Mouse (Mus musculus) gastrocnemius, adult 18-20 months (tissue): Measurements from ENCODE around the gene Tmed6. TPM values are rescaled to one million over a fixed set of nuclear protein-coding genes. Genes with fewer than 3 reads are reported as not detected.
"Not testable (repeated sequence)": the region's sequence is repeated elsewhere in the genome, so short reads cannot be mapped to it uniquely, and the experiment has no call there.

Experiments
- DNase-seq: peaks from one replicate; pipeline ENCODE4 v3.0.0; 2021; ENCODE audit warnings: low spot score
- long read RNA-seq, 2 experiments: library from polyadenylated mRNA; stranded (forward); transcript quantifications; one replicate each; pipeline ENCODE4 v2.0.0; 2021
- total RNA-seq, 2 experiments: library from RNA; stranded (reverse); gene quantifications; 2 replicates each; pipeline ENCODE4 v1.2.3; 2021

Tmed6 gene
- total RNA-seq: not detected
- long read RNA-seq, experiment 1: 0 reads
- long read RNA-seq, experiment 2: 0 reads

- DNase-seq: no peak
Measured at GRCm38 (mm10) chr8:107065511-107066496, at the start of gene Tmed6. Gene Tmed6, minus strand, starts transcription at chr8:107065644.

GRCm38 (mm10) chr8:107115008-107115320 is 49.5 kb upstream of the Tmed6 start:
- DNase-seq: no peak

- DNase-seq: no peak
Measured at GRCm38 (mm10) chr8:107114150-107115007, 48.9 kb upstream of the Tmed6 start.

GRCm38 (mm10) chr8:107113209-107113608 is 47.8 kb upstream of the Tmed6 start:
- DNase-seq: no peak

- no peak for DNase-seq
Measured at GRCm38 (mm10) chr8:107111340-107112105, 46.1 kb upstream of the Tmed6 start.

DNA sequence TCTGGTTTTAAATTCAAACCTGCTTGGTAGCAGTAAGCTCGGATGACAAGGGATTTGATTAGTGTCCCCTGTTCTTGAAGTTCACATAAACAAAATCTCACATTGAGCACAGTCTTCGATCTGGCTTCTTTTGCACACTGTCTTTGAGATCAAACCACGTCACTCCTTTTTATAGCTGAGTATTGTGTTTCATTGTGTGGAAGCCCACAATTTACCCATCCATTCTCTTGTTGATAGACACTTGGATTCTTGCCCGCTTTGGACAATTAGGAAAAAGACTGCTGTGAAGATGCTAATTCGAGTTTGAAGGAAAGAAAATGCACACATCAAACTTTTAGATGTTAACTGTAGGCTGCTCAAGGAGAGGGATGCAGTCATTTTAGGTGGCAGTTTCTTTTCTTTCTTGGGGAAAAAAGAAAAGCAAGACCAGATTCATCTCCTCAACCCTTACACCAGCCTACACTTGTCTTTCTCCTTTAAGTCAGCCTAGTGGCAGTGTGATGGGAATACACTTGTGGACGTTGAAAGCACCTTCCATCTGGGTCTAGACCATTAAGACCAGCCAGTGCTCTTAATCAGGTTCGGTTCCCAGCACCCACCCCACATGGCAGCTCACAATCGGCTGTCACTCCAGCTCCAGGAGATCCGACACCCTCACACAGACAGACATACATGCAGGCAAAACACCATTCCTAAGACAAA is 45.3 kb upstream of the Tmed6 start:
- no peak for DNase-seq

DNA sequence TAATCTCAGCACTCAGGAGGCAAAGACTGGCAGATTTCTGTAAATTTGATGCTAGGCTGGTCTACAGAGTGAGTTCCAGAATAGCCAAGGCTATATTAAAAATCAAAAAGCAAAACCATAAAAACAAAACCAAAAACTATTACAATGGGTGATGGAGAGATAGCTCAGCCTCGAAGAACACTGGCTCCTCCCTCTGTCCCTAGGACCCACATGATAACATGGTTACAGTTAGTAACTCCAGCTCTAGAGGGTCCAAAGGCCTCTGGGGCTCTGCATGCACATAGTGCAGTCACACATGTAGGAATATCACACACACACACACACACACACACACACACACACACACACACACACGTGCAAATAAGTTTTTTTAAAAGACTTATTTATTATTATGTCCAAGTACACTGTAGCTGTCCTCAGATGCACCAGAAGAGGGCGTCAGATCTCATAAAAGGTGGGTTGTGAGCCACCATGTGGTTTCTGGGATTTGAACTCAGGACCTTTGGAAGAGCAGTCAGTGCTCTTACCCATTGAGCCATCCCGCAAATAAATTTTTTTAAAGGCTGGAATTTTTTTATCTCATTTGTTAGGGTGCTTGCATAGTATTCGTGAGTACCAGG is 44.5 kb upstream of the Tmed6 start:
- DNase-seq: no peak

- DNase-seq: no peak
Measured at GRCm38 (mm10) chr8:107108978-107109720, 43.7 kb upstream of the Tmed6 start.

DNA sequence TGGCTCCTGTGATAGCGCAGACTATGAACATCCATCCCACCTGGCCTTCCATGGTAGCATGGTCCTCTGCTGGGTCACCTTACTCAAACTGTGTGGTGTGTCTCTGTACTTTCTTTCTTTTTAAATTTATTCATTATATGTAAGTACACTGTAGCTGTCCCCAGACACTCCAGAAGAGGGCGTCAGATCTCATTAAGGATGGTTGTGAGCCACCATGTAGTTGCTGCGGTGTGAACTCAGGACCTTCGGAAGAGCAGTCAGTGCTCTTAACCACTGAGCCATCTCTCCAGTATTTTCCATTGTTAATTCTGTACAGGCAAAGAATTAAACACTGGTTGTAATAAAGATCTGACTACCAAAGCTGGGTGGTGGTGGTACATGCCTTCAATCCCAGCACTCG is 42.6 kb upstream of the Tmed6 start:
- DNase-seq: not testable (repeated sequence)

- DNase-seq: peak; percentile 82
Measured at GRCm38 (mm10) chr8:107104547-107104946, 39.1 kb upstream of the Tmed6 start.

DNA sequence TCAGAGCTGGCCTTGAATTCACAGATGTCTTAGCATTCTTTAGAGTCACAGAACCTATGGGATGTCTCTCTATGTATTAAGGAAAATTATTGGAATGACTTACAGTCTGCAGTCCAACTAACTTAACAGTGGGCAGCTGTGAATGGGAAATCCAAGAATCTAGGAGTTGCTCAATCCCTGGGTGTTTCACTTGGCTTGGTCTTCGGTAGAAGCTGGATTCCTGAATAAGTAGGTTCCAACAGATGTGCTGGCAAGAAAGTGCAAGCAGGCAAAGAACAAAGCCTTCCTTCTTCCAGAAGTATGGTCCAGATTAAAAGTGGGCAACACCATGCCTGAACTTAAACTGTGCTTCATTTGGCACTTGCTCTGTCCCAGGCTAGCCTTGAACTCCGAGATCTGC is 35.2 kb upstream of the Tmed6 start:
- DNase-seq: no peak

DNA sequence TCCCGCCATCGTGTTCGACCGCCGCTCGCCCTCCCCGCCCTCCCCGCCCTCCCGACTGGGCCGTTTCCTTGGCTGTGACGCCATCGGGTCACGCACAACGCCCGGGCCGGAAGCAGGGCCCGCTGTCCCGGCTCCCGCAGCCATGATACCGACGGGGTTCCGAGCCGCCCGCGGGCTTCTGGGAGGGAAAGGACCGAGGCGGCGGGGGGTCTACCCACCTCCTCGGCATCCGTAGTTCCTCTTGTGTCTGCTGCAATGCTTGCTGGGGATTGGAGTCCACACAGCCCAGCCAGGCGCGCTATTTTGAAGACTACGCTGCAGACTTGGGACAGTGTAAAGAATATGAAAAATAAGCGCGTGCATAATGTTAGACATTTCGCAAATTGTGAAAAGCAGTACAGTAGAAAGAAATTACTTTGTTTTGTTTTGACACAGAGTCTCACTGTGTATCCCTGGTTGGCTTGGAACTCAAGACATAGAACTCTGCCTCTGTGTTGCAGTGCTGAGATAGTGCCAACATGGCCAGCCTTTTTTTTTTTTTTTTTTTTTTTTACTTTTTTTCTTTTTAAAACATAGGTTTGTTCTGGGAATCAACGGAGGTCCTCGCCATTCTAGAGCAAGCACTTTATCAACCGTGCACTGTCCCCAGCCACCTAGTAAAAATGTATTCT is 31.1 kb upstream of the Tmed6 start, which contains the start of gene Terf2:
TSS of gene Terf2 (minus strand) at position 182 of the 671 bp plus-strand sequence.
- DNase-seq: peak; percentile 94

- no peak for DNase-seq
Measured at GRCm38 (mm10) chr8:107095717-107096365, 30.4 kb upstream of the Tmed6 start.

- peak; percentile 59 for DNase-seq
Measured at GRCm38 (mm10) chr8:107090531-107090930, 25.1 kb upstream of the Tmed6 start.

DNA sequence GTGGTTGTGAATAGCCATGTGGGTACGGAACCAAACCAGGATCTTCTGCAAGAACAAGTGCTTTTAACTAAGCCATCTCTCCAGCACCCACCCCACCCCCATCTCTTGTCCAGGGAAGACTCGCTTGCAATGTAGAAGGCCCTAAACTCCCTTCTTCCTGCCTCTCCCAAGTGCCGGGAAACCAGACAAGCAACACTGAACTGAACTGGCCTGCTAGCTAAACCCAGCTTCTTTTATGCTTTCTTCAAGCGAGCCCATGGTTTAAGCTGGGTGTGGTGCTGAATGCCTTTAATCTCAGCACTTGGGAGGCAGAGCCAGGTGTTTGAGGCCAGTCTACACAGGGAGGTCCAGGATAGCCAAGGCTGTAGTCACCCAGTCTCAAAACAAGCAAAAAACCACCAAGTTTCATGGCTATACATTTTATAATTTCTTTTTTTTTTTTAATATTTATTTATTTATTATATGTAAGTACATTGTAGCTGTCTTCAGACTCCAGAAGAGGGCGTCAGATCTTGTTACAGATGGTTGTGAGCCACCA is 23.2 kb upstream of the Tmed6 start:
- no peak for DNase-seq

GRCm38 (mm10) chr8:107086018-107086417 is 20.6 kb upstream of the Tmed6 start:
- no peak for DNase-seq

DNA sequence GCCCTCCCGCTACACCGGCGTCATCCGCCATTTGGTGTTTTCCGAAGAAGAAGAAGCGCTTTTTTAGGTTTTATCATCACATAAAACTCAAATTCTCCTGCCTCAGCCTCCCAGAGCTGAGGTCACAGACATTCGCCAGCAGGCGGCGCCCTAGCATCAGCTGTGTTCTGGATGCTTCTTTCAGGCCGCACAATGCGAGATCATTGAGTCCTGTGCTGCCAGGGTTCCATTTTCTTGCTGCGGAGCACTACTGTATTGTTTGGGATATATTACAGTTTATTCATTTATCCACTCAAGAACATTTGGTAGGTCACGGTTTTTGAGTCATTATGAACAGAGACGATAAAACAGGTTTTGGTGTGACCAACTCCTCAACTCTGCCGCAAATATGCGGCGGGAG is 19.9 kb upstream of the Tmed6 start:
- DNase-seq: no peak

- DNase-seq: no peak
Measured at GRCm38 (mm10) chr8:107076239-107076888, 10.9 kb upstream of the Tmed6 start.
